Mouse (Mus musculus) erythroblast, embryonic 14.5 days (primary cell): Measurements from ENCODE around the gene Adsl.

Experiments used
- GATA1 ChIP-seq: IDR thresholded peaks from 2 replicates; pipeline ENCODE4 v1.6.1; 2012; ENCODE audit warnings: low read length, inconsistent platforms, mixed read lengths
- TAL1 ChIP-seq: IDR thresholded peaks from 3 replicates; pipeline ENCODE4 v1.6.1; 2012; ENCODE audit warnings: low read length, inconsistent platforms, mixed read lengths

DNA sequence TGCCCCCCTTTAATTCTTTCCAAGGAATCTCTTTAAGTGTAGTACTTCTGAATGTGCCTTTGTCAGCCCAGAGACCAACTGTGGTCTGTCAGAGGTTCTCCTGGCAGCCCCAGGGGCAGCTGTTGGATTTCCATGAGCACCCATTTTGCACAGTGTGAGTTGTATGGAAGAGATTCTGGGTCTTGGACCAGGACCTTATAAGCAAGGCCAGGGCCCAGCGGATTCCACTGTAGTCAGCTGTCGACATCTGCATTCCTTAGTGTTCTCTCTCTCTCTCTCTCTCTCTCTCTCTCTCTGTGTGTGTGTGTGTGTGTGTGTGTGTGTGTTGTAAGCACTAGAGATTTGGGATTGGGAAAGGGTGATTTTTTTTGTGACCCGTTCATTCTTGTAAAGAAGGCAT is 11.6 kb upstream of the Adsl start:
- TF ChIP-seq GATA1 = no peak
- no peak for TF ChIP-seq TAL1
